Mouse (Mus musculus) embryonic facial prominence, embryonic 11.5 days (tissue): Measurements from ENCODE around the gene Arpc1a. TPM values are rescaled to one million over a fixed set of nuclear protein-coding genes. Genes with fewer than 3 reads are reported as not detected.

Experiments
- ATAC-seq: fragments of 200-750 bp; cut with Nextera tagmentation; replicated peaks from 2 replicates; pipeline ENCODE4 v1.8.0; 2017; ENCODE audit warnings: low read depth; ENCODE audit not compliant: insufficient number of reproducible peaks, low FRiP score, low TSS enrichment
- DNase-seq: peaks from one replicate; pipeline ENCODE4 v3.0.0-alpha.2; 2015; ENCODE audit warnings: low spot score
- H3K27ac ChIP-seq: fragments of 300-500 bp; sonication (generic); replicated peaks from 2 replicates; pipeline ENCODE4 v1.5.1; 2014; ENCODE audit warnings: mild to moderate bottlenecking, low read depth, low read length, control low read depth
- H3K27me3 ChIP-seq: fragments of 300-500 bp; sonication (generic); 2 replicates; pipeline ENCODE4 v1.6.1; 2014; ENCODE audit warnings: mild to moderate bottlenecking, low read length, moderate library complexity, mixed read lengths; ENCODE audit not compliant: control insufficient read depth, insufficient read depth
- H3K36me3 ChIP-seq: fragments of 300-500 bp; sonication (generic); replicated peaks from 2 replicates; pipeline ENCODE4 v1.6.1; 2014; ENCODE audit warnings: low read depth, mild to moderate bottlenecking, low read length, moderate library complexity, mixed read lengths; ENCODE audit not compliant: control insufficient read depth, insufficient read depth
- H3K4me1 ChIP-seq: fragments of 300-500 bp; sonication (generic); 2 replicates; pipeline ENCODE4 v1.6.1; 2014; ENCODE audit warnings: low read length, mixed read lengths; ENCODE audit not compliant: control insufficient read depth, insufficient read depth
- H3K4me2 ChIP-seq: fragments of 300-500 bp; sonication (generic); 2 replicates; pipeline ENCODE4 v1.6.1; 2014; ENCODE audit warnings: low read depth, mild to moderate bottlenecking, control low read depth, low read length, moderate library complexity
- H3K4me3 ChIP-seq: fragments of 300-500 bp; sonication (generic); 2 replicates; pipeline ENCODE4 v1.5.1; 2014; ENCODE audit warnings: low read depth, low read length, control low read depth
- H3K9ac ChIP-seq: fragments of 300-500 bp; sonication (generic); replicated peaks from 2 replicates; pipeline ENCODE4 v1.6.1; 2014; ENCODE audit warnings: mild to moderate bottlenecking, control low read depth, low read length
- H3K9me3 ChIP-seq: fragments of 300-500 bp; sonication (generic); replicated peaks from 2 replicates; pipeline ENCODE4 v1.6.1; 2016; ENCODE audit warnings: mild to moderate bottlenecking, low read length, inconsistent platforms, mixed read lengths; ENCODE audit not compliant: control insufficient read depth
- WGBS: fragments of 180-500 bp; shearing (Covaris S2); extraction: QIAGEN DNeasy Blood & Tissue Kit; methylation state at CpG from one replicate; pipeline ENCODE4 v1.1.7; 2014; 5-methylcytosine and 5-hydroxymethylcytosine counted together
- polyA plus RNA-seq: library from polyadenylated mRNA; unstranded; fragments of >200 nt; fragmentation: Nextera tagmentation; extraction: Ambion mirVana; gene quantifications from 2 replicates; pipeline ENCODE4 v1.2.1, GENCODE M21; 2014

The Arpc1a gene
- polyA plus RNA-seq, 1 experiment from 2014 or later, result 157 TPM

DNA sequence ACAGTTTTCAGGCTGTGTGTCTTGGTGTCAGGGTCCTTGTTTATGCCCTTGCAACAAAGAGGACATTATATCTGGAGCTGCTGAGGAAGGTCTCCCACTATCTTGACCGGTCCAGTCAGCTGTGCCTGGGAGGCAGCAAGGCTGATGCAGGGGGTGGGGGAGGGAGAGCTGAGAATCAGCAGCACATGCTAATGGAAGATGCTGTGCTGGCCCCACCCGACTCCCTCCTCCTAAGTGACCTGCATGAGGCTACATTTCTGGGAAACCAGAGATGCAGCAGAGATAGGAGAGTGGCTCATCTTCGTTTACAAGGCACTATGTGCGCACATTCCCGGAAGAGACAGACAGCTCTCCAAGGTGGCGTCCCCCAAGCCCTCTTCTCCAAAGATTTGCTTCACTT lies 26.8 kb downstream of the Arpc1a start:
- WGBS, result 79% methylated on average over 6 of the region's 6 CpGs
- Histone ChIP-seq H3K9ac (no peak overlapping the region), H3K27ac (no peak overlapping the region), H3K4me1 (no peaks in the 10 kb centered on the region), H3K4me3 (no peak overlapping the region), H3K27me3 (peaks cover 7% of the 10 kb centered on the region), H3K36me3 (peaks cover 8% of the 10 kb centered on the region), H3K9me3 (no peaks in the 10 kb centered on the region), H3K4me2 (no peak overlapping the region)
- ATAC-seq (no peak), DNase-seq (no peak)

DNA sequence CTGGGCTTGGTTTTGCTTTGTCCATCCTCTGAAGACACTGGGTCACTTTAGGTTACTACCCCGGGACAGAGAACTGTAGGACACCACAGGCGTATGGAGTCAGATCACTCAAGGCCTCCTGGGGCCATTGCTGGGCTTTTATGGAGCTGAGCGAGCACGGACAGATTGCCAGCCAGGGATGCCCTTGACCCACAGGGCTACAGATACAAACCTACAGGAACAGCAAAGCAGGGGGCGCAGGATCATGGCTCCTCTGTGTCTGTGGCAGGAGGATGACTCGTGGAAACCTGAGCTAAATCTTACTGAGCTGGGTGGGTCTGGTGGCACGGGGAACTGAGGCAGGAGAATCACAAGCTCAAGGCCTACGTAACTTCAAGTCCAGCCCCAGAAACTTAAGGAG lies 28.9 kb downstream of the Arpc1a start:
- no peak overlapping the region for H3K9ac ChIP-seq
- H3K27me3 ChIP-seq, result peaks cover 7% of the 10 kb centered on the region
- no peak overlapping the region for H3K4me3 ChIP-seq
- no peaks in the 10 kb centered on the region for H3K9me3 ChIP-seq
- H3K4me2 ChIP-seq, result no peak overlapping the region
- no peak for ATAC-seq
- peaks cover 4% of the 10 kb centered on the region for H3K36me3 ChIP-seq
- H3K27ac ChIP-seq, result no peak overlapping the region
- no peaks in the 10 kb centered on the region for H3K4me1 ChIP-seq
- WGBS, result 80% methylated on average over 8 of the region's 8 CpGs
- DNase-seq, result no peak

DNA sequence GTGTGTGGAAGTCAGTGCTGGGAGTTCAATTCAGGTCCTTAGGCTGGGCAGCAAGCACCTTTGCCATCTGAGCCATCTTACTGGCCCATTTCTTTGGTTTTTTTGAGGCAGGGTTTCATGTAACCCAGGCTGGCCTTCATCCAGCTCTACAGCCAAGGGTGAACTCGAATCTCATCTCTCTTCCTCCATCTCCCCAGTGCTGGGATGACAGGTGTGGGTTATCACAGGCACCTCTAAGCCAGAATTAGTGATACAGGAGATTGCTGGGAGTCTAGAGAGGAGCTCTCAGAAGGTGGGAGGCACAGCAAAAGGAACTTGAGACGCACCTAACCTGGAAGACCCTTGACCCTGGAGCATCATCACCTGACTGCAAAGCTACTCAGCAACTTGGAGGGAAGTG lies 29.8 kb downstream of the Arpc1a start:
- no peak for DNase-seq
- Histone ChIP-seq H3K36me3 (peaks cover 4% of the 10 kb centered on the region), H3K4me3 (peak overlapping the region; percentile 55; the same call in 1 of the 2 replicates), H3K27me3 (peaks cover 7% of the 10 kb centered on the region), H3K9me3 (no peaks in the 10 kb centered on the region), H3K4me2 (peak overlapping the region; percentile 79; the same call in 1 of the 2 replicates), H3K4me1 (no peaks in the 10 kb centered on the region), H3K27ac (no peak overlapping the region), H3K9ac (no peak overlapping the region)
- ATAC-seq, result no peak
- 43% methylated on average over 2 of the region's 2 CpGs for WGBS

DNA sequence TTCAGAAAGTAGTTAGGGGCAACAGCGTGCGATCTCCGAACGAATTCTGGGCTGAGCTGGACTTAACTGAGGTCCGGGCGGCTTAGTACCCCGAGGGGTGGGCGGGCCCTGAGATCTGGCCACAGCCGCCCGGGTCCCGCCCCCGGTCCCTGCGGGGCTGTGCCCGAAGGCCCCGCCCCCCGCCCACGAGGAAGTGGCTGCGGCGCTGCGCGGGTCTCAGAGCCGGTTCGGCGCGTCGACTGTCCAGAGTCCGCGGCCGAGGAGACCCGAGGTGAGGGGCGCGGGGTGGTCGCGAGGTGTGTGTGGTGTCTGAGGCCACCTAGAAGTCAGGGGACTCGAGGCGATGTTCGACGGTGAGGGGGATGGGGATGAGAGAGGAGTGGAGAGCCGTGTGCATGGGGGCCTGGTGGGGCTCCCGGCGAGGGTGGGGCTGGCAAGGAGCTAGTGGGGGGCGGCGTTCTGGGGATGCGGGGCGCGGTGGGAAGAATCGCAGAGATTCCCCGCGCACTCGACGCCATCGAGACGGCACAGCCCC lies 30.5 kb downstream of the Arpc1a start, which contains the start of gene Arpc1b:
Arpc1b (plus strand) TSS at position 145 of the 535 bp plus-strand sequence.
- H3K4me1 ChIP-seq, result no peaks in the 10 kb centered on the region
- peak within 1 kb of the TSS; percentile 57 for H3K9ac ChIP-seq
- peak within 1 kb of the TSS; percentile 79 for H3K4me2 ChIP-seq
- WGBS, result 1% methylated on average over 39 of the region's 53 CpGs
- peaks cover 4% of the 10 kb centered on the region for H3K36me3 ChIP-seq
- DNase-seq (peak; percentile 68), ATAC-seq (peak; percentile 49)
- no peak within 1 kb of the TSS for H3K27ac ChIP-seq
- peaks cover 7% of the 10 kb centered on the region for H3K27me3 ChIP-seq
- peak within 1 kb of the TSS; percentile 55 for H3K4me3 ChIP-seq
- no peaks in the 10 kb centered on the region for H3K9me3 ChIP-seq

DNA sequence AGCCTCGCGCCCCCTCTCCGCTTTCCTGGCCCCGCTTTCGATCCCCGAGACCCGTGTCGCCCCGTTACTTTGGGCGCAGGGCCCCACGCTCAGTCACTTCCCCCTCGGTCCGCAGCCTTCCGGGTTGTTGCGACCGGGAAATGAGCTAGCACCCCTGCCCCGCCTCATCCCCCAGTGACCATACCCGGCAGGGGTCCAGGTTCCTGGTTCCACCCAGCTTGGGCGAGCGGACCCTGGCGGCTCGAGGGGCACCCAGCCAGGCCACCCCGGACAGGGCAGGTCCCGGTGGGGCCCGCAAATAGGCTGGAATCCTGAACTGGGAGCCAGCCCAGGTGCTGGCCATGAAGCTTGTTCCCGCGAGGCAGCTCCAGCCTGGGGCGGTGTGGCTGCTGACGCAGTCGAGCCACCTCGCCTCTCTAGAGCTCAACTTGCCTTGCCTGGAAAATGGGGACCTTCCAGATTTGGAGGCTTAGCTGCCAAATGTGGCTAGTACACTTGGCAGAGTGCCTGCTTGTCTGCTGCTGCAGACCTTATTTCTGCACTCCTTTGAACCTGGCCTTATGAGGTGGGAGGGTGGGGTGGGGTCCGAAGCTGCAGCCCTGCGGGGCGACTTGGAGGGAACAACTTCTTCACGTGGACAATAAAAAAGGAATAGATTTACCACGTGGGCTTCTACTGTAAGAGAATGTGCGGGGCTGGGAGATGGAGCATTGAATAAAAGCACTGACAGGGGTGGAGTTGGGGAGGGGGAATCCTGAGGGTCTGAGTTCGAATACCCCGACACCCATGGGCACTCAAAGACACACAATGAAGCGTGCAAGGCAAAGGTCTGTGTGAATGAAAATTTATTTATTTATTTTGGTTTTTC lies 31.2 kb downstream of the Arpc1a start:
- peaks cover 2% of the 10 kb centered on the region for H3K36me3 ChIP-seq
- H3K4me3 ChIP-seq, result peak overlapping the region; percentile 55
- H3K9ac ChIP-seq, result peak overlapping the region; percentile 57
- H3K27ac ChIP-seq, result no peak overlapping the region
- WGBS, result 19% methylated on average over 39 of the region's 40 CpGs
- peak; percentile 32 for DNase-seq
- peak overlapping the region; percentile 79 for H3K4me2 ChIP-seq
- H3K4me1 ChIP-seq, result no peaks in the 10 kb centered on the region
- H3K9me3 ChIP-seq, result no peaks in the 10 kb centered on the region
- peak; percentile 15; the same call in 1 of the 2 replicates for ATAC-seq
- H3K27me3 ChIP-seq, result peaks cover 7% of the 10 kb centered on the region

DNA sequence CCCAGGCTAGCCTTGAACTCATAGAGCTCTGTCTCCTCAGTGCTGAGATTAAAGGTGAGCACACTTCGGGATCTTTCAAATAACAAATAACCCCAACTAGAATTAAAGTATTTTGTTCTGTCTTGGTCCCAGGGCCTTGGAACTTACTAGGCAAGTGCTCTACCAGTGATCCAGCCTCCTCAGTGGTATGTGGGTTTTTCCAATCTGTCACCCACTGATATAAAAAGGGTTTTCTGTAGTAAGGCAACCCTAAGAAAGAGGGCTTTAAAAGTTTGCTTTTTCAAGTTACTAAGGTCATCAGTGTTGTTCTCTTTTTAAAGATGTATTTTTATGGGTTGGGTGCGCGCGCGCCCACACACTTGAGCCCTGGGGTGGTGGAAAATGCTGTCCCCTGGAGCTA lies 32.1 kb downstream of the Arpc1a start:
- H3K4me1 ChIP-seq, result no peaks in the 10 kb centered on the region
- no peak overlapping the region for H3K4me2 ChIP-seq
- H3K9ac ChIP-seq, result no peak overlapping the region
- H3K27me3 ChIP-seq, result peaks cover 7% of the 10 kb centered on the region
- H3K4me3 ChIP-seq, result no peak overlapping the region
- no peaks in the 10 kb centered on the region for H3K9me3 ChIP-seq
- H3K27ac ChIP-seq, result no peak overlapping the region
- no peaks in the 10 kb centered on the region for H3K36me3 ChIP-seq
- no peak for ATAC-seq
- 94% methylated on average over 5 of the region's 5 CpGs for WGBS
- DNase-seq, result no peak

DNA sequence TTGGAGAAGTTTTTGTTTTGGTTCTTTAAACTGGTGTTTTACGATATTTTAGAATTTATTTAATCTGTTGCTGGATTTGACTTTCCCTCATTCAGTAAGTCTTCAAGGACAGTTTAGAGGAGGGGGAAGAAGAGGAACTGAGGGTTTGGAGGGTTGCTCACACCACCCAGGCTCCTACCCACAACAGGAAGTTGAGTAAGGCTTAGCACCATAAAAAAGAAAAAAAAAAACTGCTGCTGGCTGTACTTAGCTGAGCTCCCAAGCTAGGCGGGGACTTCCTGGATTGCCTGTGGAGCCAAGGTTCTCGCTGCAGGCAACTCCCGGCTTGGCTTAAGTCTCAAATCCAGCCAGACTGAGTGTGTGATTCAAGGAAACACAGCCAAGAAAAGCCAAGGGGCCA lies 32.7 kb downstream of the Arpc1a start:
- no peak for ATAC-seq
- no peak overlapping the region for H3K4me3 ChIP-seq

DNA sequence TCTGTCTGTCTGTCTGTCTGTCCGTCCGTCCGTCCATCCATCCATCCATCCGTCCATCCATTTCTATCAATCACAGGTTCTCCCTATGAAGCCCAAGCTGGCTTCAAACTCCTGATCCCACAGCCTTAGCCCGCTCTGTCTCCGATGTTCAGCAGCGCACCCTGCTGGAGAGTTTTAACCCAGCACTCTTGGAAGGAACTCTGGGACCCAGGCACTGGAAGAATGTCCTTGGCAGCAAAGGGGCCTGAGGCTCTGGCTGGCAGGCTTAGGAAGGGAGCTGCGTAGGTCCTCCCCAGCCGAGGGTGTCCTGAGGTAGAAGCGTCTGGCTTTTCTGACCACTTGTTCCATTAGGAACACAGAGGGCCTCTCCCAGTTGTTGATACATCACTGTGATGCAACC lies 33.3 kb downstream of the Arpc1a start:
- no peaks in the 10 kb centered on the region for H3K36me3 ChIP-seq
- H3K4me3 ChIP-seq, result no peak overlapping the region
- DNase-seq (peak; percentile 72), ATAC-seq (no peak)
- H3K4me1 ChIP-seq, result no peaks in the 10 kb centered on the region; the same call in 1 of the 2 replicates
- no peak overlapping the region for H3K9ac ChIP-seq
- H3K27ac ChIP-seq, result no peak overlapping the region
- H3K27me3 ChIP-seq, result peaks cover 7% of the 10 kb centered on the region
- H3K9me3 ChIP-seq, result no peaks in the 10 kb centered on the region
- WGBS, result 44% methylated on average over 10 of the region's 10 CpGs
- no peak overlapping the region for H3K4me2 ChIP-seq

More for the DNA sequence above, 32.7 kb downstream of the Arpc1a start:
- H3K27ac ChIP-seq, result no peak overlapping the region
- H3K9me3 ChIP-seq, result no peaks in the 10 kb centered on the region
- H3K9ac ChIP-seq, result no peak overlapping the region
- no peak for DNase-seq
- H3K4me2 ChIP-seq, result no peak overlapping the region
- 41% methylated on average over 4 of the region's 4 CpGs for WGBS
- no peaks in the 10 kb centered on the region; the same call in 1 of the 2 replicates for H3K4me1 ChIP-seq
- peaks cover 7% of the 10 kb centered on the region for H3K27me3 ChIP-seq
- no peaks in the 10 kb centered on the region for H3K36me3 ChIP-seq
